Mouse (Mus musculus): ENCODE results near the gene 6330409D20Rik. TPM values are rescaled to one million over a fixed set of nuclear protein-coding genes. Genes with fewer than 3 reads are reported as not detected.

6330409D20Rik gene
- polyA plus RNA-seq, 1 experiment from 2014 or later: 0.28 TPM

- Histone ChIP-seq H3K27me3 (ENCODE audit: control insufficient read depth, insufficient read depth, low read length) (no peaks in the 10 kb centered on the region), H3K36me3 (ENCODE audit: control insufficient read depth, insufficient read depth, low read length) (peaks cover 5% of the 10 kb centered on the region; the same call in 1 of the 2 replicates), H3K4me3 (replicated peaks; ENCODE audit: low read length) (peak overlapping the region; percentile 94), H3K27ac (ENCODE audit: low read length) (peak overlapping the region; percentile 97), H3K4me1 (ENCODE audit: control insufficient read depth, insufficient read depth, low read length) (peaks cover 21% of the 10 kb centered on the region), H3K4me2 (ENCODE audit: low read depth, low read length) (peak overlapping the region; percentile 56), H3K9me3 (replicated peaks; ENCODE audit: control insufficient read depth, low read length) (no peaks in the 10 kb centered on the region), H3K9ac (ENCODE audit: low read length) (peak overlapping the region; percentile 89)
- WGBS: under 1% methylated on average over 39 of the region's 44 CpGs
- peak; percentile 90 for ATAC-seq (ENCODE audit: insufficient read depth, low FRiP score)
Observed at GRCm38 (mm10) chr2:32712586-32712933, 28.3 kb downstream of the 6330409D20Rik start.

- ATAC-seq (ENCODE audit: insufficient read depth, low FRiP score): peak; percentile 49
Observed at GRCm38 (mm10) chr2:32712108-32712551, 28.7 kb downstream of the 6330409D20Rik start.

GRCm38 (mm10) chr2:32711301-32712056 lies 29.3 kb downstream of the 6330409D20Rik start:
- peaks cover 11% of the 10 kb centered on the region for H3K36me3 ChIP-seq (ENCODE audit: control insufficient read depth, insufficient read depth, low read length)

More at GRCm38 (mm10) chr2:32712108-32712551, 28.7 kb downstream of the 6330409D20Rik start:
- under 1% methylated on average over 41 of the region's 41 CpGs for WGBS
- H3K27me3 ChIP-seq (ENCODE audit: control insufficient read depth, insufficient read depth, low read length): no peaks in the 10 kb centered on the region
- peak overlapping the region; percentile 97 for H3K27ac ChIP-seq (ENCODE audit: low read length)
- peak overlapping the region; percentile 82 for H3K4me2 ChIP-seq (ENCODE audit: low read depth, low read length)
- peaks cover 6% of the 10 kb centered on the region for H3K36me3 ChIP-seq (ENCODE audit: control insufficient read depth, insufficient read depth, low read length)
- peaks cover 21% of the 10 kb centered on the region for H3K4me1 ChIP-seq (ENCODE audit: control insufficient read depth, insufficient read depth, low read length)
- no peaks in the 10 kb centered on the region for H3K9me3 ChIP-seq (replicated peaks; ENCODE audit: control insufficient read depth, low read length)
- peak overlapping the region; percentile 94 for H3K4me3 ChIP-seq (replicated peaks; ENCODE audit: low read length)
- H3K9ac ChIP-seq (ENCODE audit: low read length): peak overlapping the region; percentile 89

GRCm38 (mm10) chr2:32710425-32710824 lies 30.4 kb downstream of the 6330409D20Rik start:
- 83% methylated on average over 5 of the region's 5 CpGs for WGBS
- H3K4me3 ChIP-seq (replicated peaks; ENCODE audit: low read length): no peak overlapping the region
- H3K36me3 ChIP-seq (ENCODE audit: control insufficient read depth, insufficient read depth, low read length): peaks cover 18% of the 10 kb centered on the region
- no peak overlapping the region for H3K27ac ChIP-seq (ENCODE audit: low read length)
- H3K4me1 ChIP-seq (ENCODE audit: control insufficient read depth, insufficient read depth, low read length): peaks cover 21% of the 10 kb centered on the region
- H3K9ac ChIP-seq (ENCODE audit: low read length): no peak overlapping the region
- no peaks in the 10 kb centered on the region for H3K9me3 ChIP-seq (replicated peaks; ENCODE audit: control insufficient read depth, low read length)
- no peak overlapping the region for H3K4me2 ChIP-seq (ENCODE audit: low read depth, low read length)
- H3K27me3 ChIP-seq (ENCODE audit: control insufficient read depth, insufficient read depth, low read length): no peaks in the 10 kb centered on the region
- ATAC-seq (ENCODE audit: insufficient read depth, low FRiP score): no peak

More at GRCm38 (mm10) chr2:32711301-32712056, 29.3 kb downstream of the 6330409D20Rik start:
- Histone ChIP-seq H3K4me3 (replicated peaks; ENCODE audit: low read length) (peak overlapping the region; percentile 94), H3K9me3 (replicated peaks; ENCODE audit: control insufficient read depth, low read length) (no peaks in the 10 kb centered on the region), H3K9ac (ENCODE audit: low read length) (peak overlapping the region; percentile 89), H3K27me3 (ENCODE audit: control insufficient read depth, insufficient read depth, low read length) (no peaks in the 10 kb centered on the region), H3K4me1 (ENCODE audit: control insufficient read depth, insufficient read depth, low read length) (peaks cover 21% of the 10 kb centered on the region), H3K27ac (ENCODE audit: low read length) (peak overlapping the region; percentile 97), H3K4me2 (ENCODE audit: low read depth, low read length) (peak overlapping the region; percentile 82)
- WGBS: 23% methylated on average over 9 of the region's 9 CpGs
- no peak for ATAC-seq (ENCODE audit: insufficient read depth, low FRiP score)

- no peaks in the 10 kb centered on the region for H3K9me3 ChIP-seq (replicated peaks; ENCODE audit: control insufficient read depth, low read length)
- no peak for ATAC-seq (ENCODE audit: insufficient read depth, low FRiP score)
- peaks cover 20% of the 10 kb centered on the region for H3K4me1 ChIP-seq (ENCODE audit: control insufficient read depth, insufficient read depth, low read length)
- no peak overlapping the region for H3K27ac ChIP-seq (ENCODE audit: low read length)
- WGBS: 90% methylated on average over 20 of the region's 20 CpGs
- no peak overlapping the region for H3K4me2 ChIP-seq (ENCODE audit: low read depth, low read length)
- no peak overlapping the region for H3K4me3 ChIP-seq (replicated peaks; ENCODE audit: low read length)
- peaks cover 18% of the 10 kb centered on the region for H3K36me3 ChIP-seq (ENCODE audit: control insufficient read depth, insufficient read depth, low read length)
- no peak overlapping the region for H3K9ac ChIP-seq (ENCODE audit: low read length)
- H3K27me3 ChIP-seq (ENCODE audit: control insufficient read depth, insufficient read depth, low read length): no peaks in the 10 kb centered on the region
Observed at GRCm38 (mm10) chr2:32709521-32710137, 31.2 kb downstream of the 6330409D20Rik start.

- peaks cover 10% of the 10 kb centered on the region for H3K4me1 ChIP-seq (ENCODE audit: control insufficient read depth, insufficient read depth, low read length)
- no peak overlapping the region for H3K9ac ChIP-seq (ENCODE audit: low read length)
- no peaks in the 10 kb centered on the region for H3K9me3 ChIP-seq (replicated peaks; ENCODE audit: control insufficient read depth, low read length)
- ATAC-seq (ENCODE audit: insufficient read depth, low FRiP score): no peak
- no peak overlapping the region for H3K27ac ChIP-seq (ENCODE audit: low read length)
- no peak overlapping the region for H3K4me2 ChIP-seq (ENCODE audit: low read depth, low read length)
- peaks cover 20% of the 10 kb centered on the region for H3K36me3 ChIP-seq (ENCODE audit: control insufficient read depth, insufficient read depth, low read length)
- 34% methylated on average over 3 of the region's 3 CpGs for WGBS
- no peak overlapping the region for H3K4me3 ChIP-seq (replicated peaks; ENCODE audit: low read length)
- no peaks in the 10 kb centered on the region for H3K27me3 ChIP-seq (ENCODE audit: control insufficient read depth, insufficient read depth, low read length)
Observed at GRCm38 (mm10) chr2:32708643-32709042, 32.2 kb downstream of the 6330409D20Rik start.

DNA sequence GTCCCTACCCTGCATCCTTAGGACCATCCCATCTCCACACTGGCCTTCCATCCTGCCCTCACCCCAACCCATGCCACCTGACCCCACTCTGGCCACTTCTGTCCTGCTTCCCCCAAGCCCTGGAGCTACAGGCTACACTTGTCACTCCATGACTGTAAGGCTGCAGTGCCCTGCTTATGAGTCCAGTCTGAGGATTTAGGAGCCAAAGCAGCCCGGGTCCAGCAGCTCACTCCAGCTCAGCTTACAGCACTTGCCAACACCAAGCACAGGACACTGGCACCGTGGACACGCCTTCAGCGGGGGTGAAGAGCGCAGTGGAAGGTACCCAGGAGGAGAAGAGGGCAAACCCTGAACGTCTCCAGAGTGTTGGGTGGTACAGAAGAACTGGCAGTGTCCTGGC lies 33.8 kb downstream of the 6330409D20Rik start:
- Histone ChIP-seq H3K27me3 (ENCODE audit: control insufficient read depth, insufficient read depth, low read length) (no peaks in the 10 kb centered on the region), H3K9ac (ENCODE audit: low read length) (no peak overlapping the region), H3K4me2 (ENCODE audit: low read depth, low read length) (no peak overlapping the region), H3K4me3 (replicated peaks; ENCODE audit: low read length) (no peak overlapping the region), H3K36me3 (ENCODE audit: control insufficient read depth, insufficient read depth, low read length) (peaks cover 21% of the 10 kb centered on the region), H3K9me3 (replicated peaks; ENCODE audit: control insufficient read depth, low read length) (no peaks in the 10 kb centered on the region), H3K4me1 (ENCODE audit: control insufficient read depth, insufficient read depth, low read length) (peaks cover 9% of the 10 kb centered on the region), H3K27ac (ENCODE audit: low read length) (no peak overlapping the region)
- ATAC-seq (ENCODE audit: insufficient read depth, low FRiP score): no peak
- WGBS: 92% methylated on average over 6 of the region's 6 CpGs

- Histone ChIP-seq H3K9me3 (replicated peaks; ENCODE audit: control insufficient read depth, low read length) (no peaks in the 10 kb centered on the region), H3K9ac (ENCODE audit: low read length) (no peak overlapping the region), H3K27me3 (ENCODE audit: control insufficient read depth, insufficient read depth, low read length) (no peaks in the 10 kb centered on the region), H3K27ac (ENCODE audit: low read length) (no peak overlapping the region), H3K4me1 (ENCODE audit: control insufficient read depth, insufficient read depth, low read length) (no peaks in the 10 kb centered on the region), H3K4me2 (ENCODE audit: low read depth, low read length) (no peak overlapping the region), H3K4me3 (replicated peaks; ENCODE audit: low read length) (no peak overlapping the region), H3K36me3 (ENCODE audit: control insufficient read depth, insufficient read depth, low read length) (peaks cover 21% of the 10 kb centered on the region)
- ATAC-seq (ENCODE audit: insufficient read depth, low FRiP score): no peak
- WGBS: 88% methylated on average over 7 of the region's 7 CpGs
Observed at GRCm38 (mm10) chr2:32705018-32705417, 35.8 kb downstream of the 6330409D20Rik start.

- H3K27ac ChIP-seq (ENCODE audit: low read length): no peak within 1 kb of the TSS
Observed at GRCm38 (mm10) chr2:32704021-32704421, 36.8 kb downstream of the 6330409D20Rik start, which contains the start of gene Fpgs. TSS of gene Fpgs (minus strand) at chr2:32704145.

More at GRCm38 (mm10) chr2:32704021-32704421, 36.8 kb downstream of the 6330409D20Rik start, which contains the start of gene Fpgs:
- Histone ChIP-seq H3K4me3 (replicated peaks; ENCODE audit: low read length) (no peak within 1 kb of the TSS), H3K9ac (ENCODE audit: low read length) (no peak within 1 kb of the TSS), H3K36me3 (ENCODE audit: control insufficient read depth, insufficient read depth, low read length) (peaks cover 16% of the 10 kb centered on the region), H3K4me2 (ENCODE audit: low read depth, low read length) (no peak within 1 kb of the TSS), H3K27me3 (ENCODE audit: control insufficient read depth, insufficient read depth, low read length) (no peaks in the 10 kb centered on the region), H3K9me3 (replicated peaks; ENCODE audit: control insufficient read depth, low read length) (no peaks in the 10 kb centered on the region), H3K4me1 (ENCODE audit: control insufficient read depth, insufficient read depth, low read length) (no peaks in the 10 kb centered on the region)
- 65% methylated on average over 2 of the region's 2 CpGs for WGBS
- 0 out of 2 replicates have a peak, but pooled peaks have one; percentile 19 for ATAC-seq (ENCODE audit: insufficient read depth, low FRiP score)
